ENCODE assay signal across 11 mouse cellular contexts in genomic region chr16:10890363-10890762, GRCm38 (mm10). TPM values are rescaled to one million over a fixed set of nuclear protein-coding genes. Genes with fewer than 3 reads are reported as not detected.
DNase-seq lines count a peak whose midpoint lies in the region; ATAC-seq and TF ChIP-seq lines count a peak whose summit lies in the region.
"Had no signal": no experiment of that assay in that cellular context is flagged by ENCODE, and none has a peak within 500 bp of the region (broad histone marks: within the 10 kb centered on the region; RNA-seq: fewer than 3 reads in every experiment).

No protein-coding gene starts in this region.

- no peak overlapping the region for H3K4me3 ChIP-seq in gastrocnemius, adult 2 months
- no peak overlapping the region for H3K4me3 ChIP-seq in midbrain, embryonic 10.5 days
- H3K4me3 ChIP-seq in midbrain, embryonic 11.5 days (ENCODE audit: low read depth, low read length), result no peak overlapping the region
- no peak overlapping the region for H3K4me3 ChIP-seq in olfactory bulb, adult 2 months (ENCODE audit: insufficient read depth, low read depth, low read length)
- H3K4me3 ChIP-seq: embryonic facial prominence, embryonic 15.5 days; hindbrain, embryonic 15.5 days; midbrain, embryonic 12.5 days had no signal

- intact Hi-C loops in gastrocnemius, adult 2 months (cut with DNase I), result no loop called here

- TF ChIP-seq POLR2A in olfactory bulb, adult 2 months (IDR thresholded peaks at IDR 0.05; ENCODE audit: insufficient read depth, low read depth, low read length), result no peak

- no peaks in the 10 kb centered on the region for H3K27me3 ChIP-seq in midbrain, embryonic 10.5 days (ENCODE audit: low read depth, poor library complexity, severe bottlenecking)
- H3K27me3 ChIP-seq in midbrain, embryonic 11.5 days (ENCODE audit: control insufficient read depth, insufficient read depth, low read length), result no peaks in the 10 kb centered on the region
- H3K27me3 ChIP-seq: embryonic facial prominence, embryonic 15.5 days; hindbrain, embryonic 15.5 days; midbrain, embryonic 12.5 days had no signal

- no peak overlapping the region for H3K27ac ChIP-seq in gastrocnemius, adult 2 months
- peak overlapping the region; percentile 23; the same call in 1 of the 2 replicates for H3K27ac ChIP-seq in midbrain, embryonic 10.5 days (replicated peaks)
- no peak overlapping the region for H3K27ac ChIP-seq in midbrain, embryonic 11.5 days (ENCODE audit: low read depth, low read length)
- no peak overlapping the region for H3K27ac ChIP-seq in olfactory bulb, adult 2 months (ENCODE audit: insufficient read depth, low read depth, low read length)
- H3K27ac ChIP-seq: embryonic facial prominence, embryonic 15.5 days; hindbrain, embryonic 15.5 days; midbrain, embryonic 12.5 days had no signal

- H3K36me3 ChIP-seq in midbrain, embryonic 10.5 days, result no peaks in the 10 kb centered on the region
- no peaks in the 10 kb centered on the region for H3K36me3 ChIP-seq in midbrain, embryonic 11.5 days (ENCODE audit: control insufficient read depth, insufficient read depth, low read length)
- H3K36me3 ChIP-seq: embryonic facial prominence, embryonic 15.5 days; hindbrain, embryonic 15.5 days; midbrain, embryonic 12.5 days had no signal

- WGBS in midbrain, embryonic 10.5 days, result 81% methylated on average over 3 of the region's 3 CpGs
- 82% methylated on average over 3 of the region's 3 CpGs for WGBS in midbrain, embryonic 11.5 days
- WGBS in olfactory bulb, adult 2 months, result 90% methylated on average over 3 of the region's 3 CpGs

- no peaks in the 10 kb centered on the region for H3K9me3 ChIP-seq in midbrain, embryonic 10.5 days (replicated peaks)
- H3K9me3 ChIP-seq in midbrain, embryonic 11.5 days (ENCODE audit: control insufficient read depth, low read length), result no peaks in the 10 kb centered on the region
- H3K9me3 ChIP-seq: embryonic facial prominence, embryonic 15.5 days; hindbrain, embryonic 15.5 days; midbrain, embryonic 12.5 days had no signal

- no peak overlapping the region for H3K9ac ChIP-seq in midbrain, embryonic 11.5 days (ENCODE audit: low read length)
- H3K9ac ChIP-seq: embryonic facial prominence, embryonic 15.5 days; hindbrain, embryonic 15.5 days; midbrain, embryonic 12.5 days had no signal

- DNase-seq in gastrocnemius, adult 2 months, result no peak
- DNase-seq in gastrocnemius, adult 8-10 months (ENCODE audit: low spot score in 2 of 2), result no peak
- DNase-seq in midbrain, embryonic 10.5 days (ENCODE audit: low spot score), result no peak
- no peak for DNase-seq in midbrain, embryonic 11.5 days (ENCODE audit: low spot score, missing footprints)
- peak; percentile 42 for DNase-seq in embryo, embryonic 10.5 days (ENCODE audit: low spot score)
- no peak for DNase-seq in right cerebral cortex, postnatal 14 days

- 0 out of 2 replicates have a peak, but pooled peaks cover 5% of the 10 kb centered on the region for H3K4me1 ChIP-seq in midbrain, embryonic 10.5 days
- no peaks in the 10 kb centered on the region for H3K4me1 ChIP-seq in midbrain, embryonic 11.5 days (ENCODE audit: control insufficient read depth, insufficient read depth, low read length)
- peaks cover 3% of the 10 kb centered on the region; the same call in 1 of the 2 replicates for H3K4me1 ChIP-seq in olfactory bulb, adult 2 months (ENCODE audit: control insufficient read depth, insufficient read depth, low read length)
- H3K4me1 ChIP-seq: hindbrain, embryonic 15.5 days; midbrain, embryonic 12.5 days had no signal

- TF ChIP-seq CTCF in gastrocnemius, adult 2 months (IDR thresholded peaks at IDR 0.05), result peak; percentile 21; the same call in 1 of the 2 replicates
- 0 out of 2 replicates have a peak, but pooled peaks have one; percentile 22 for TF ChIP-seq CTCF in olfactory bulb, adult 2 months (IDR thresholded peaks at IDR 0.05; ENCODE audit: insufficient read depth, low read depth, low read length)

- H3K4me2 ChIP-seq in midbrain, embryonic 11.5 days, result no peak overlapping the region
- H3K4me2 ChIP-seq: embryonic facial prominence, embryonic 15.5 days; hindbrain, embryonic 15.5 days; midbrain, embryonic 12.5 days had no signal

- ATAC-seq in midbrain, embryonic 11.5 days (ENCODE audit: low FRiP score), result no peak
- no peak for ATAC-seq in activated CD4-positive, CD25-positive, alpha-beta regulatory T cell, adult 4 months

RNA-seq across cellular contexts. Expression of gene Rmi2, which starts 55.5 kb away (rescaled TPM):
- 1 to 10 TPM; 1.2 to 1.9 TPM for total RNA-seq in gastrocnemius, adult 2 months (2021)
- 1 to 10 TPM in 2 of 4 experiments, under 1 TPM in 2; 0.48 to 1.8 (median 1.0) TPM for total RNA-seq in gastrocnemius, adult 8-10 months (2022)
- 3.7 and 4.5 TPM in 2 replicates for polyA plus RNA-seq in midbrain, embryonic 10.5 days (2016; fragmentation: Nextera tagmentation; extraction: Ambion mirVana)
- 2.3 and 2.9 TPM in 2 replicates for polyA plus RNA-seq in midbrain, embryonic 11.5 days (2014; fragmentation: Nextera tagmentation; extraction: Ambion mirVana)
- not detected in 2 replicates for polyA plus RNA-seq in olfactory bulb, adult 2 months (2012; ENCODE audit: insufficient read depth, insufficient read length, low replicate concordance, missing spikeins)
- 1 to 10 TPM; 1.3 to 1.9 TPM for polyA plus RNA-seq in activated CD4-positive, CD25-positive, alpha-beta regulatory T cell, adult 4 months (2017; shearing (Covaris generic))
